Mouse (Mus musculus): ENCODE measurements around the gene Zfp652. TPM values are rescaled to one million over a fixed set of nuclear protein-coding genes. Genes with fewer than 3 reads are reported as not detected.
A peak's percentile ranks its signal among the peaks of the same experiment; 100 is the strongest.

The Zfp652 gene
- polyA plus RNA-seq, 1 experiment from 2014 or later: 7.3 TPM

GRCm38 (mm10) chr11:95764806-95765205 lies 52.3 kb downstream of the Zfp652 start:
- ATAC-seq (replicated peaks; ENCODE audit: insufficient number of reproducible peaks, low FRiP score, low TSS enrichment): no peak

GRCm38 (mm10) chr11:95765334-95765733 lies 52.9 kb downstream of the Zfp652 start:
- H3K9ac ChIP-seq (ENCODE audit: low read depth, low read length): no peak overlapping the region

More at GRCm38 (mm10) chr11:95764806-95765205, 52.3 kb downstream of the Zfp652 start:
- peaks cover 6% of the 10 kb centered on the region for H3K36me3 ChIP-seq (ENCODE audit: control insufficient read depth, insufficient read depth, low read length)
- H3K9me3 ChIP-seq (replicated peaks; ENCODE audit: control insufficient read depth, low read length): no peaks in the 10 kb centered on the region
- no peaks in the 10 kb centered on the region for H3K4me1 ChIP-seq (ENCODE audit: control insufficient read depth, insufficient read depth, low read length)
- H3K9ac ChIP-seq (ENCODE audit: low read depth, low read length): no peak overlapping the region
- no peak overlapping the region for H3K4me2 ChIP-seq
- H3K4me3 ChIP-seq (ENCODE audit: low read depth, low read length): no peak overlapping the region
- H3K27ac ChIP-seq (ENCODE audit: low read depth, low read length): no peak overlapping the region
- H3K27me3 ChIP-seq (ENCODE audit: control insufficient read depth, insufficient read depth, low read length): no peaks in the 10 kb centered on the region
- WGBS (ENCODE audit: insufficient replicate concordance): 87% methylated on average over 8 of the region's 8 CpGs

GRCm38 (mm10) chr11:95768244-95768643 lies 55.8 kb downstream of the Zfp652 start:
- no peak overlapping the region for H3K4me2 ChIP-seq
- WGBS (ENCODE audit: insufficient replicate concordance): 80% methylated on average over 6 of the region's 6 CpGs
- no peak overlapping the region for H3K9ac ChIP-seq (ENCODE audit: low read depth, low read length)
- no peak for ATAC-seq (replicated peaks; ENCODE audit: insufficient number of reproducible peaks, low FRiP score, low TSS enrichment)
- H3K4me1 ChIP-seq (ENCODE audit: control insufficient read depth, insufficient read depth, low read length): no peaks in the 10 kb centered on the region
- H3K36me3 ChIP-seq (ENCODE audit: control insufficient read depth, insufficient read depth, low read length): peaks cover 4% of the 10 kb centered on the region
- H3K4me3 ChIP-seq (ENCODE audit: low read depth, low read length): no peak overlapping the region
- H3K9me3 ChIP-seq (replicated peaks; ENCODE audit: control insufficient read depth, low read length): no peaks in the 10 kb centered on the region
- no peaks in the 10 kb centered on the region for H3K27me3 ChIP-seq (ENCODE audit: control insufficient read depth, insufficient read depth, low read length)
- H3K27ac ChIP-seq (ENCODE audit: low read depth, low read length): no peak overlapping the region

More at GRCm38 (mm10) chr11:95765334-95765733, 52.9 kb downstream of the Zfp652 start:
- Histone ChIP-seq H3K4me3 (ENCODE audit: low read depth, low read length) (no peak overlapping the region), H3K4me1 (ENCODE audit: control insufficient read depth, insufficient read depth, low read length) (no peaks in the 10 kb centered on the region), H3K36me3 (ENCODE audit: control insufficient read depth, insufficient read depth, low read length) (peaks cover 4% of the 10 kb centered on the region), H3K9me3 (replicated peaks; ENCODE audit: control insufficient read depth, low read length) (no peaks in the 10 kb centered on the region), H3K27me3 (ENCODE audit: control insufficient read depth, insufficient read depth, low read length) (no peaks in the 10 kb centered on the region), H3K4me2 (no peak overlapping the region), H3K27ac (ENCODE audit: low read depth, low read length) (no peak overlapping the region)
- WGBS (ENCODE audit: insufficient replicate concordance): 82% methylated on average over 10 of the region's 10 CpGs
- ATAC-seq (replicated peaks; ENCODE audit: insufficient number of reproducible peaks, low FRiP score, low TSS enrichment): no peak

- H3K4me2 ChIP-seq: no peak overlapping the region
- no peak overlapping the region for H3K27ac ChIP-seq (ENCODE audit: low read depth, low read length)
- no peak overlapping the region for H3K9ac ChIP-seq (ENCODE audit: low read depth, low read length)
- WGBS (ENCODE audit: insufficient replicate concordance): 88% methylated on average over 10 of the region's 10 CpGs
- H3K36me3 ChIP-seq (ENCODE audit: control insufficient read depth, insufficient read depth, low read length): no peaks in the 10 kb centered on the region; the same call in 1 of the 2 replicates
- no peak overlapping the region for H3K4me3 ChIP-seq (ENCODE audit: low read depth, low read length)
- H3K27me3 ChIP-seq (ENCODE audit: control insufficient read depth, insufficient read depth, low read length): no peaks in the 10 kb centered on the region
- no peak for ATAC-seq (replicated peaks; ENCODE audit: insufficient number of reproducible peaks, low FRiP score, low TSS enrichment)
- no peaks in the 10 kb centered on the region for H3K4me1 ChIP-seq (ENCODE audit: control insufficient read depth, insufficient read depth, low read length)
- no peaks in the 10 kb centered on the region for H3K9me3 ChIP-seq (replicated peaks; ENCODE audit: control insufficient read depth, low read length)
These were observed 56.7 kb downstream of the Zfp652 start for GRCm38 (mm10) chr11:95769208-95769607.

- WGBS (ENCODE audit: insufficient replicate concordance): 60% methylated on average over 9 of the region's 9 CpGs
- H3K9ac ChIP-seq (ENCODE audit: low read depth, low read length): no peak overlapping the region
- no peaks in the 10 kb centered on the region for H3K4me1 ChIP-seq (ENCODE audit: control insufficient read depth, insufficient read depth, low read length)
- no peaks in the 10 kb centered on the region for H3K9me3 ChIP-seq (replicated peaks; ENCODE audit: control insufficient read depth, low read length)
- H3K27me3 ChIP-seq (ENCODE audit: control insufficient read depth, insufficient read depth, low read length): no peaks in the 10 kb centered on the region
- H3K4me3 ChIP-seq (ENCODE audit: low read depth, low read length): no peak overlapping the region
- no peak overlapping the region for H3K4me2 ChIP-seq
- ATAC-seq (replicated peaks; ENCODE audit: insufficient number of reproducible peaks, low FRiP score, low TSS enrichment): no peak
- H3K27ac ChIP-seq (ENCODE audit: low read depth, low read length): no peak overlapping the region
- no peaks in the 10 kb centered on the region for H3K36me3 ChIP-seq (ENCODE audit: control insufficient read depth, insufficient read depth, low read length)
These were observed 58.4 kb downstream of the Zfp652 start for GRCm38 (mm10) chr11:95770720-95771364.

- Histone ChIP-seq H3K9ac (ENCODE audit: low read depth, low read length) (no peak overlapping the region), H3K9me3 (replicated peaks; ENCODE audit: control insufficient read depth, low read length) (no peaks in the 10 kb centered on the region), H3K4me1 (ENCODE audit: control insufficient read depth, insufficient read depth, low read length) (no peaks in the 10 kb centered on the region), H3K4me3 (ENCODE audit: low read depth, low read length) (no peak overlapping the region), H3K36me3 (ENCODE audit: control insufficient read depth, insufficient read depth, low read length) (no peaks in the 10 kb centered on the region), H3K4me2 (no peak overlapping the region), H3K27me3 (ENCODE audit: control insufficient read depth, insufficient read depth, low read length) (no peaks in the 10 kb centered on the region), H3K27ac (ENCODE audit: low read depth, low read length) (no peak overlapping the region)
- ATAC-seq (replicated peaks; ENCODE audit: insufficient number of reproducible peaks, low FRiP score, low TSS enrichment): no peak
- WGBS (ENCODE audit: insufficient replicate concordance): 79% methylated on average over 8 of the region's 8 CpGs
These were observed 59.2 kb downstream of the Zfp652 start for GRCm38 (mm10) chr11:95771665-95772064.

- ATAC-seq (replicated peaks; ENCODE audit: insufficient number of reproducible peaks, low FRiP score, low TSS enrichment): no peak
- Histone ChIP-seq H3K9me3 (replicated peaks; ENCODE audit: control insufficient read depth, low read length) (no peaks in the 10 kb centered on the region), H3K27me3 (ENCODE audit: control insufficient read depth, insufficient read depth, low read length) (no peaks in the 10 kb centered on the region), H3K4me3 (ENCODE audit: low read depth, low read length) (no peak overlapping the region), H3K36me3 (ENCODE audit: control insufficient read depth, insufficient read depth, low read length) (no peaks in the 10 kb centered on the region), H3K9ac (ENCODE audit: low read depth, low read length) (no peak overlapping the region), H3K27ac (ENCODE audit: low read depth, low read length) (no peak overlapping the region), H3K4me2 (no peak overlapping the region), H3K4me1 (ENCODE audit: control insufficient read depth, insufficient read depth, low read length) (no peaks in the 10 kb centered on the region)
- WGBS (ENCODE audit: insufficient replicate concordance): 80% methylated on average over 3 of the region's 3 CpGs
These were observed 60.8 kb downstream of the Zfp652 start for GRCm38 (mm10) chr11:95773264-95773663.

- H3K36me3 ChIP-seq (ENCODE audit: control insufficient read depth, insufficient read depth, low read length): no peaks in the 10 kb centered on the region
- 0 out of 2 replicates have a peak overlapping the region, but pooled peaks have one; percentile 22 for H3K9ac ChIP-seq (ENCODE audit: low read depth, low read length)
- H3K4me3 ChIP-seq (ENCODE audit: low read depth, low read length): no peak overlapping the region
- no peak for ATAC-seq (replicated peaks; ENCODE audit: insufficient number of reproducible peaks, low FRiP score, low TSS enrichment)
- peak overlapping the region; percentile 34; the same call in 1 of the 2 replicates for H3K4me2 ChIP-seq
- 44% methylated on average over 17 of the region's 17 CpGs for WGBS (ENCODE audit: insufficient replicate concordance)
- H3K9me3 ChIP-seq (replicated peaks; ENCODE audit: control insufficient read depth, low read length): no peaks in the 10 kb centered on the region
- H3K27me3 ChIP-seq (ENCODE audit: control insufficient read depth, insufficient read depth, low read length): no peaks in the 10 kb centered on the region
- H3K27ac ChIP-seq (ENCODE audit: low read depth, low read length): peak overlapping the region; percentile 29; the same call in 1 of the 2 replicates
- no peaks in the 10 kb centered on the region for H3K4me1 ChIP-seq (ENCODE audit: control insufficient read depth, insufficient read depth, low read length)
These were observed 65.1 kb downstream of the Zfp652 start for GRCm38 (mm10) chr11:95777323-95778297.

Data from heart, embryonic 11.5 days (tissue).